Mouse (Mus musculus): ENCODE measurements at regions not wholly inside any gene's neighbourhood (a gene's known extent, or its start where the extent isn't known, plus 50 kb on each side); places are given as distances from the start of the nearest gene placed in this dataset.

DNA sequence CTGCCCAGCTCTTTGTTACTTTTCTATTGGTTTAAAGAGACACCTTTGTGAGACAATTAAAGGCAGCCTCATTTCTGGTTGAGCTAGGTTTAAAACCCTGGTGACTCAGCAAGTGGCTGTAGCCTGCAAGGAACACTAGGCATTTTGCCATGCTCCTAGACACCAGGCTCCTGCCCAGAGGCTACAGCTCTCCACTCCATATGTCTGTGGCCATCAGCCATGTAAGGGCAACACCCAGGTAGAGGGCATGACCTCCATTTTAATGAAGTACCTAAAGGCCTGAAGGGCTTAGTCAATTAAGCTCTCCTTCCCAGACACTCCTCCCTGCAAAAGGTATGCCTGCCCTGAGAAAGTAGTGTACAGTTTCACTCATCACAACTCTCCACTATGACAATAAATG, 130.9 kb downstream of the Bod1 start:
- DNase-seq (ENCODE audit: low spot score in 2 of 2): no peak

- DNase-seq (ENCODE audit: low spot score in 2 of 2): no peak
Measured at GRCm38 (mm10) chr11:31531416-31531815, 140.3 kb downstream of the Bod1 start.

DNA sequence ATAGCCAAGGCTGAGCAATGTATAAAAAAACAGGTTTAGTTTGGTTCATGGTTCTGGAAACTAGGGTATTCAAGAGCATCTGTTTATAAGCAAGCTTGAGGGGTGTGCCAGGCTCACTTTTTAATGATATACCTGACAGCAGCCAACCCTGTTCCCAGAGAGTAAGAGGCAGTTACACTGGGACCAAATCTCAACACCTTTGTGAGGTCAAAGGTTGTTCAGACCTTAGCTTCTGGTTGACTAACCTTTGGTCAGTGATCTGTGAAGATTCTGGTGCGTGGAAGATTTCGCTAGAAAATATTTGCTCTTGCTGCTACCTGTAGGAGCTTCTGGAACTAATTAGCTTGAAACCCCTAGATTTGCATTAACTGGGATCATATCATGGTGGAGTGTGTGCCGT, 140.8 kb downstream of the Bod1 start:
- no peak for DNase-seq (ENCODE audit: low spot score in 2 of 2)

- no peak for DNase-seq (ENCODE audit: low spot score in 2 of 2)
Measured at GRCm38 (mm10) chr11:31529686-31530085, 142.0 kb downstream of the Bod1 start.

GRCm38 (mm10) chr11:31524708-31525107, 147.0 kb downstream of the Bod1 start:
- DNase-seq (ENCODE audit: low spot score in 2 of 2): no peak

GRCm38 (mm10) chr11:31524065-31524618, 147.5 kb downstream of the Bod1 start:
- DNase-seq (ENCODE audit: low spot score in 2 of 2): no peak

DNA sequence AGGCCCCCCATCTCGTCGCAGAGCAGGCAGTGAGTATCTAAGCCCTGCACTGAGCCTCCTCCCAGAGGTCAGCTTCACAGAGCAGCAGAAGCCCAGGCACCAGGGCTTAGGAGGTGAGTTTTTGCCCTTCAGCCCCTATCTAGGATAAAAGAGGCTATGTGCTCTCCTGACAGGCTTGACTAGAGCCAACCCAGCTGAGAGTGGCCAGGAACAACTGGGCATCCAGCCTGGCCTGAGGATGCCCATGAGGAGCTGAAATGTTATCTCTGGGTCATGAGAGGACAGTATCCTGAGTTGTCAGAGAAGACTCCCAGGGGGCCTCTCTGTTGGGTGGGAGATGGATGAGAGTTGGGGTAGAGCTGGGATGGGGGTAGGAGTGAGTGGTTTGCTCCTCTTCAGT, 149.6 kb downstream of the Bod1 start:
- DNase-seq (ENCODE audit: low spot score in 2 of 2): no peak

DNA sequence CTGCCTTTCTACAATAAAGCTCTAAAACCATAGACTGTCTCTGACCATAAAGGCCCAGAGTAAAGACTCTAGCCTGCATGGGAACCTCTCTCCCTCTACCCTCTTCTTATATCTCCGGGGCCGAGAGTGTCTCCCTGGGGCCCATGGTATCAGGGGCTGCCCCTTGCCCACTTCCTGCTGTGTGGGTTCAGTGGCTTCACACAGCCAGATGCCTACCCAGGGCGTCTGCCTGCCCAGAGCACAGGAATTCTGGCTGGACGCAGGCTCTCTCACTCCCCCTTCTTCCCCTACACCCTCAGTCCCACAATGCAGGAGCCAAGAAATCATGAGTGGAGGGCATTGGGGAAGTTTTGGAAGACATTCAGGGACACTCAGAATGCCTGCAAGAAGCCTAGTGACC, 150.8 kb downstream of the Bod1 start:
- DNase-seq (ENCODE audit: low spot score in 2 of 2): no peak

- no peak for DNase-seq (ENCODE audit: low spot score in 2 of 2)
Measured at GRCm38 (mm10) chr11:31503239-31503916, 133.5 kb upstream of the Stc2 start.

- no peak for DNase-seq (ENCODE audit: low spot score in 2 of 2)
Measured at GRCm38 (mm10) chr11:31485429-31485828, 115.6 kb upstream of the Stc2 start.

DNA sequence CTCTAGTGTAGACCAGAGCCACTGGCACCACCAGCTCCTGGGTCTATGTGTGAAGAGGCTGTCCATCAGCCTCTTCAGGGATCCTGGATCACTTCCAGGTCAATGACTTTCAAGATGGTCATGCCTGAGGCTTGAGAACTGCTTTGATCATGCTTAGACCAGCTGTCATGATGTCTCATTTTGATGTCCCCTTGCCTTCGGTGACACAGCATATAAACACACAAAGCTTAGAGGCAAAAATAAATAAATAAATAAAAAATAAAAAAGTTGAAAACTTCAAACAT, 111.1 kb upstream of the Stc2 start:
- no peak for DNase-seq (ENCODE audit: low spot score in 2 of 2)

- DNase-seq (ENCODE audit: low spot score in 2 of 2): no peak
Measured at GRCm38 (mm10) chr11:31480225-31481056, 110.6 kb upstream of the Stc2 start.

- DNase-seq (ENCODE audit: low spot score in 2 of 2): no peak
Measured at GRCm38 (mm10) chr11:31477763-31478162, 107.9 kb upstream of the Stc2 start.

- DNase-seq (ENCODE audit: low spot score in 2 of 2): no peak
Measured at GRCm38 (mm10) chr11:31477104-31477503, 107.2 kb upstream of the Stc2 start.

GRCm38 (mm10) chr11:31473017-31473416, 103.1 kb upstream of the Stc2 start:
- no peak for DNase-seq (ENCODE audit: low spot score in 2 of 2)

- DNase-seq (ENCODE audit: low spot score in 2 of 2): no peak
Measured at GRCm38 (mm10) chr11:31470681-31471414, 101.0 kb upstream of the Stc2 start.

DNA sequence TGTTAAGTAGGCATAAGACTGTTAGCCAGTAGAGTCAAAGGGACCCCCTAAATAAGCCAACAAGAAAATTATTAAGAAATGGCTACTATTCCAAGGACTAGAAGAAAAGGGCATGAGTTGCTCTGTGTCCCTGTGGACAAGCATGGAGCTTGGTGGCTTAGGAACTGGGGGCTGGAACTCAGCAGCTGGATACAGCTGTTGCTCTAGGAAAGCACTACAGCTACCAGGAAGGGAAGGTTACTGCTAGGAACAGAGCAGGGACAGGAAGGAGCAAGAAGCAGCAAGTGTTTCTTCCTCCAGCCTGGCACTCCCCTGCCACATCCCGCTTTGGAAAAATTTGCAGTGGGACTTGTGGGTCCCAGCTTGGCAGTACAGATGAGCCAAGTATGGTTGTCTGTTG, 95.0 kb upstream of the Stc2 start:
- no peak for DNase-seq (ENCODE audit: low spot score in 2 of 2)

- no peak for DNase-seq (ENCODE audit: low spot score in 2 of 2)
Measured at GRCm38 (mm10) chr11:31462440-31462839, 92.6 kb upstream of the Stc2 start.

GRCm38 (mm10) chr11:31461824-31462223, 92.0 kb upstream of the Stc2 start:
- no peak for DNase-seq (ENCODE audit: low spot score in 2 of 2)

- no peak for DNase-seq (ENCODE audit: low spot score in 2 of 2)
Measured at GRCm38 (mm10) chr11:31461348-31461747, 91.5 kb upstream of the Stc2 start.

GRCm38 (mm10) chr11:31427374-31427773, 57.5 kb upstream of the Stc2 start:
- no peak for DNase-seq (ENCODE audit: low spot score in 2 of 2)
